Mouse (Mus musculus): ENCODE data around the gene Ccr4. TPM values are rescaled to one million over a fixed set of nuclear protein-coding genes. Genes with fewer than 3 reads are reported as not detected.
A peak's percentile ranks its signal among the peaks of the same experiment; 100 is the strongest.

Gene Ccr4
- polyA plus RNA-seq, 1 experiment from 2014 or later: 5.7 TPM

GRCm38 (mm10) chr9:114499783-114500515 is 4.8 kb downstream of the Ccr4 start:
- no peak overlapping the region for H3K4me3 ChIP-seq
- H3K27me3 ChIP-seq: no peaks in the 10 kb centered on the region
- H3K36me3 ChIP-seq: no peaks in the 10 kb centered on the region
- no peak for ATAC-seq (ENCODE audit: insufficient number of reproducible peaks, low FRiP score, low TSS enrichment, low read depth)
- H3K4me2 ChIP-seq: no peak overlapping the region
- peaks cover 8% of the 10 kb centered on the region; the same call in 1 of the 2 replicates for H3K4me1 ChIP-seq
- no peak overlapping the region for H3K27ac ChIP-seq
- H3K9ac ChIP-seq: no peak overlapping the region
- 21% methylated on average over 15 of the region's 15 CpGs for WGBS
- no peaks in the 10 kb centered on the region for H3K9me3 ChIP-seq

GRCm38 (mm10) chr9:114498218-114498617 is 6.5 kb downstream of the Ccr4 start:
- Histone ChIP-seq H3K4me2 (peak overlapping the region; percentile 34), H3K36me3 (no peaks in the 10 kb centered on the region), H3K9me3 (no peaks in the 10 kb centered on the region), H3K27me3 (no peaks in the 10 kb centered on the region), H3K27ac (no peak overlapping the region), H3K4me3 (no peak overlapping the region), H3K9ac (no peak overlapping the region), H3K4me1 (peaks cover 8% of the 10 kb centered on the region; the same call in 1 of the 2 replicates)
- ATAC-seq (ENCODE audit: insufficient number of reproducible peaks, low FRiP score, low TSS enrichment, low read depth): no peak
- WGBS: 5% methylated on average over 11 of the region's 11 CpGs

GRCm38 (mm10) chr9:114496469-114496868 is 8.2 kb downstream of the Ccr4 start:
- WGBS: 78% methylated on average over 7 of the region's 7 CpGs
- no peaks in the 10 kb centered on the region for H3K9me3 ChIP-seq
- no peak overlapping the region for H3K4me2 ChIP-seq
- no peaks in the 10 kb centered on the region for H3K27me3 ChIP-seq
- H3K27ac ChIP-seq: no peak overlapping the region
- ATAC-seq (ENCODE audit: insufficient number of reproducible peaks, low FRiP score, low TSS enrichment, low read depth): no peak
- no peaks in the 10 kb centered on the region for H3K36me3 ChIP-seq
- no peak overlapping the region for H3K4me3 ChIP-seq
- H3K4me1 ChIP-seq: peaks cover 8% of the 10 kb centered on the region; the same call in 1 of the 2 replicates
- H3K9ac ChIP-seq: no peak overlapping the region

- Histone ChIP-seq H3K36me3 (no peaks in the 10 kb centered on the region), H3K9me3 (no peaks in the 10 kb centered on the region), H3K4me3 (no peak overlapping the region), H3K27ac (no peak overlapping the region), H3K27me3 (no peaks in the 10 kb centered on the region), H3K9ac (no peak overlapping the region), H3K4me2 (no peak overlapping the region), H3K4me1 (no peaks in the 10 kb centered on the region)
- WGBS: 74% methylated on average over 23 of the region's 23 CpGs
- ATAC-seq (ENCODE audit: insufficient number of reproducible peaks, low FRiP score, low TSS enrichment, low read depth): no peak
Observed at GRCm38 (mm10) chr9:114487481-114488258, 17.0 kb downstream of the Ccr4 start.

GRCm38 (mm10) chr9:114486808-114487207 is 17.9 kb downstream of the Ccr4 start:
- ATAC-seq (ENCODE audit: insufficient number of reproducible peaks, low FRiP score, low TSS enrichment, low read depth): no peak

GRCm38 (mm10) chr9:114484771-114485170 is 19.9 kb downstream of the Ccr4 start:
- Histone ChIP-seq H3K9ac (no peak overlapping the region), H3K36me3 (no peaks in the 10 kb centered on the region), H3K27me3 (no peaks in the 10 kb centered on the region), H3K27ac (no peak overlapping the region), H3K4me3 (no peak overlapping the region), H3K4me1 (no peaks in the 10 kb centered on the region), H3K4me2 (no peak overlapping the region), H3K9me3 (no peaks in the 10 kb centered on the region)
- no peak for ATAC-seq (ENCODE audit: insufficient number of reproducible peaks, low FRiP score, low TSS enrichment, low read depth)
- 77% methylated on average over 5 of the region's 5 CpGs for WGBS

More at GRCm38 (mm10) chr9:114486808-114487207, 17.9 kb downstream of the Ccr4 start:
- WGBS: 68% methylated on average over 4 of the region's 4 CpGs
- Histone ChIP-seq H3K27me3 (no peaks in the 10 kb centered on the region), H3K9ac (no peak overlapping the region), H3K4me3 (no peak overlapping the region), H3K27ac (no peak overlapping the region), H3K9me3 (no peaks in the 10 kb centered on the region), H3K4me1 (no peaks in the 10 kb centered on the region), H3K4me2 (no peak overlapping the region), H3K36me3 (no peaks in the 10 kb centered on the region)

- 68% methylated on average over 3 of the region's 3 CpGs for WGBS
- no peaks in the 10 kb centered on the region for H3K4me1 ChIP-seq
- no peaks in the 10 kb centered on the region for H3K27me3 ChIP-seq
- no peaks in the 10 kb centered on the region for H3K36me3 ChIP-seq
- H3K9ac ChIP-seq: no peak overlapping the region
- H3K4me3 ChIP-seq: no peak overlapping the region
- ATAC-seq (ENCODE audit: insufficient number of reproducible peaks, low FRiP score, low TSS enrichment, low read depth): peak; percentile 33; the same call in 1 of the 2 replicates
- H3K27ac ChIP-seq: no peak overlapping the region
- H3K4me2 ChIP-seq: no peak overlapping the region
- no peaks in the 10 kb centered on the region for H3K9me3 ChIP-seq
Observed at GRCm38 (mm10) chr9:114480940-114481339, 23.8 kb downstream of the Ccr4 start.

GRCm38 (mm10) chr9:114477019-114477418 is 27.7 kb downstream of the Ccr4 start:
- H3K27me3 ChIP-seq: no peaks in the 10 kb centered on the region
- no peaks in the 10 kb centered on the region for H3K4me1 ChIP-seq
- H3K9me3 ChIP-seq: no peaks in the 10 kb centered on the region
- no peak overlapping the region for H3K9ac ChIP-seq
- H3K27ac ChIP-seq: no peak overlapping the region
- H3K4me3 ChIP-seq: no peak overlapping the region
- no peak overlapping the region for H3K4me2 ChIP-seq
- no peaks in the 10 kb centered on the region for H3K36me3 ChIP-seq
- ATAC-seq (ENCODE audit: insufficient number of reproducible peaks, low FRiP score, low TSS enrichment, low read depth): no peak
- 87% methylated on average over 9 of the region's 9 CpGs for WGBS

- Histone ChIP-seq H3K4me3 (no peak overlapping the region), H3K9ac (no peak overlapping the region), H3K4me1 (no peaks in the 10 kb centered on the region), H3K27ac (no peak overlapping the region), H3K9me3 (no peaks in the 10 kb centered on the region), H3K4me2 (no peak overlapping the region), H3K36me3 (peaks cover 12% of the 10 kb centered on the region), H3K27me3 (no peaks in the 10 kb centered on the region)
- no peak for ATAC-seq (ENCODE audit: insufficient number of reproducible peaks, low FRiP score, low TSS enrichment, low read depth)
- WGBS: 82% methylated on average over 7 of the region's 7 CpGs
Observed at GRCm38 (mm10) chr9:114471892-114472291, 32.8 kb downstream of the Ccr4 start.

- ATAC-seq (ENCODE audit: insufficient number of reproducible peaks, low FRiP score, low TSS enrichment, low read depth): no peak
Observed at GRCm38 (mm10) chr9:114468701-114469100, 36.0 kb downstream of the Ccr4 start.

GRCm38 (mm10) chr9:114468217-114468616 is 36.5 kb downstream of the Ccr4 start:
- Histone ChIP-seq H3K36me3 (peaks cover 33% of the 10 kb centered on the region), H3K4me1 (no peaks in the 10 kb centered on the region), H3K4me3 (no peak overlapping the region), H3K27me3 (no peaks in the 10 kb centered on the region), H3K9me3 (no peaks in the 10 kb centered on the region), H3K4me2 (no peak overlapping the region), H3K9ac (no peak overlapping the region), H3K27ac (no peak overlapping the region)
- no peak for ATAC-seq (ENCODE audit: insufficient number of reproducible peaks, low FRiP score, low TSS enrichment, low read depth)
- WGBS: 74% methylated on average over 5 of the region's 5 CpGs

More at GRCm38 (mm10) chr9:114468701-114469100, 36.0 kb downstream of the Ccr4 start:
- Histone ChIP-seq H3K9me3 (no peaks in the 10 kb centered on the region), H3K9ac (no peak overlapping the region), H3K4me2 (no peak overlapping the region), H3K4me3 (no peak overlapping the region), H3K27ac (no peak overlapping the region), H3K27me3 (no peaks in the 10 kb centered on the region), H3K36me3 (peaks cover 33% of the 10 kb centered on the region), H3K4me1 (no peaks in the 10 kb centered on the region)
- WGBS: 93% methylated on average over 4 of the region's 4 CpGs

GRCm38 (mm10) chr9:114466871-114467270 is 37.8 kb downstream of the Ccr4 start:
- H3K9me3 ChIP-seq: no peaks in the 10 kb centered on the region
- peaks cover 39% of the 10 kb centered on the region for H3K36me3 ChIP-seq
- H3K4me3 ChIP-seq: no peak overlapping the region
- H3K4me2 ChIP-seq: no peak overlapping the region
- H3K27ac ChIP-seq: no peak overlapping the region
- no peaks in the 10 kb centered on the region for H3K4me1 ChIP-seq
- no peak overlapping the region for H3K9ac ChIP-seq
- WGBS: 86% methylated on average over 7 of the region's 7 CpGs
- H3K27me3 ChIP-seq: no peaks in the 10 kb centered on the region
- ATAC-seq (ENCODE audit: insufficient number of reproducible peaks, low FRiP score, low TSS enrichment, low read depth): no peak
